ENCODE assay signal across 15 mouse cellular contexts in the genomic region with DNA sequence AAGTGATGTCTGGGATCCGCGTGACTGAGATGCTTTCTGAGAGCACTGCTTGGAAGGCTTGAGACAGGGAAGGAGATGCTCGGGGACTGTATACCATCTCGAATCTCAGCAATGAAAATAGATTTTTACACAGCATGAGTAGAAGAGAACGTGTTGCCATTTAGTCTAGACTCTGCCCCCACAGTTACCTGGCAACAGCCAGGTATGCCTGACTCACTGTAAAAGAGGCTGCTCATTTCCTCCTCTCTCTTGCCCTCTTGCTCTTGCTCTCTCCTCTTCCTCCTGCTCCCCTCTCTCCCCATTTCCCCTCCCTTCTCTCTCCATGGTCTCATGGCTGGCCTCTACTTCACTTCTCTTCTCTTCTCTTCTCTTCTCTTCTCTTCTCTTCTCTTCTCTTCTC.
"Had no signal": no experiment of that assay in that cellular context is flagged by ENCODE, and none has a peak within 500 bp of the region (broad histone marks: within the 10 kb centered on the region; RNA-seq: fewer than 3 reads in every experiment).

No protein-coding gene starts in this region.

- H3K36me3 ChIP-seq: limb, embryonic 15.5 days; liver, embryonic 12.5 days; midbrain, embryonic 12.5 days; neural tube, embryonic 13.5 days had no signal

- DNase-seq: layer of hippocampus, adult 9-11 months; layer of hippocampus, postnatal 36 days; lung, embryonic 14.5 days; lung, postnatal 10 days; retina, postnatal 1 day; right cerebral cortex, postnatal 4 days; spleen, adult 18-20 months; thymus, postnatal 4 days had no signal

- H3K4me1 ChIP-seq: limb, embryonic 15.5 days; megakaryocyte, embryonic 14.5 days; midbrain, embryonic 12.5 days; neural tube, embryonic 13.5 days had no signal

- H3K27ac ChIP-seq: limb, embryonic 15.5 days; liver, embryonic 12.5 days; macrophage; midbrain, embryonic 12.5 days; neural tube, embryonic 13.5 days had no signal

- ATAC-seq: liver, embryonic 12.5 days; midbrain, embryonic 16.5 days had no signal

- H3K9ac ChIP-seq: limb, embryonic 15.5 days; liver, embryonic 12.5 days; lung, embryonic 14.5 days; midbrain, embryonic 12.5 days; neural tube, embryonic 13.5 days had no signal

- H3K27me3 ChIP-seq: limb, embryonic 15.5 days; liver, embryonic 12.5 days; midbrain, embryonic 12.5 days; neural tube, embryonic 13.5 days had no signal

- H3K4me2 ChIP-seq: limb, embryonic 15.5 days; liver, embryonic 12.5 days; lung, embryonic 14.5 days; midbrain, embryonic 12.5 days; neural tube, embryonic 13.5 days had no signal

- H3K9me3 ChIP-seq: limb, embryonic 15.5 days; liver, embryonic 12.5 days; megakaryocyte, embryonic 14.5 days; midbrain, embryonic 12.5 days; neural tube, embryonic 13.5 days had no signal

- H3K4me3 ChIP-seq: limb, embryonic 15.5 days; liver, embryonic 12.5 days; megakaryocyte, embryonic 14.5 days; midbrain, embryonic 12.5 days; neural tube, embryonic 13.5 days had no signal
